Mouse (Mus musculus): ENCODE measurements at regions not wholly inside any gene's neighbourhood (a gene's known extent, or its start where the extent isn't known, plus 50 kb on each side); places are given as distances from the start of the nearest gene placed in this dataset.

GRCm38 (mm10) chr5:126199876-126200275 is 668.3 kb downstream of the Tmem132b start:
- DNase-seq: no peak

GRCm38 (mm10) chr5:126201535-126201934 is 670.0 kb downstream of the Tmem132b start:
- DNase-seq: no peak

- DNase-seq: no peak
Observed at GRCm38 (mm10) chr5:126201996-126202395, 670.4 kb downstream of the Tmem132b start.

GRCm38 (mm10) chr5:126217016-126217415 is 685.4 kb downstream of the Tmem132b start:
- no peak for DNase-seq

- DNase-seq: no peak
Observed at GRCm38 (mm10) chr5:126217746-126218145, 686.2 kb downstream of the Tmem132b start.

GRCm38 (mm10) chr5:126223696-126224095 is 692.1 kb downstream of the Tmem132b start:
- no peak for DNase-seq

- DNase-seq: no peak
Observed at GRCm38 (mm10) chr5:126230768-126231167, 699.2 kb downstream of the Tmem132b start.

- DNase-seq: no peak
Observed at GRCm38 (mm10) chr5:126238071-126238470, 706.5 kb downstream of the Tmem132b start.

- no peak for DNase-seq
Observed at GRCm38 (mm10) chr5:126245776-126246175, 714.2 kb downstream of the Tmem132b start.

GRCm38 (mm10) chr5:126250331-126250730 is 718.8 kb downstream of the Tmem132b start:
- no peak for DNase-seq

- DNase-seq: no peak
Observed at GRCm38 (mm10) chr5:126254661-126255060, 723.1 kb downstream of the Tmem132b start.

GRCm38 (mm10) chr5:126257860-126258259 is 726.3 kb downstream of the Tmem132b start:
- DNase-seq: no peak

- DNase-seq: no peak
Observed at GRCm38 (mm10) chr5:126266471-126266870, 734.9 kb downstream of the Tmem132b start.

- no peak for DNase-seq
Observed at GRCm38 (mm10) chr5:126266929-126267609, 735.5 kb downstream of the Tmem132b start.

- DNase-seq: no peak
Observed at GRCm38 (mm10) chr5:126268592-126268991, 737.0 kb downstream of the Tmem132b start.

- DNase-seq: no peak
Observed at GRCm38 (mm10) chr5:126274316-126274715, 742.7 kb downstream of the Tmem132b start.

GRCm38 (mm10) chr5:126281057-126281728 is 749.6 kb downstream of the Tmem132b start:
- no peak for DNase-seq

GRCm38 (mm10) chr5:126281782-126282181 is 750.2 kb downstream of the Tmem132b start:
- DNase-seq: no peak

GRCm38 (mm10) chr5:126324847-126325246 is 793.3 kb downstream of the Tmem132b start:
- DNase-seq: no peak

- no peak for DNase-seq
Observed at GRCm38 (mm10) chr5:126328276-126328675, 796.7 kb downstream of the Tmem132b start.

GRCm38 (mm10) chr5:126335091-126335490 is 803.5 kb downstream of the Tmem132b start:
- DNase-seq: no peak

GRCm38 (mm10) chr5:126335553-126336520 is 804.3 kb downstream of the Tmem132b start:
- DNase-seq: no peak

GRCm38 (mm10) chr5:126337884-126338283 is 806.3 kb downstream of the Tmem132b start:
- DNase-seq: no peak

Measured in kidney, adult 18-20 months (tissue).